Mouse (Mus musculus) bone marrow macrophage, adult 2 months (primary cell): ENCODE results near the gene Pms1. TPM values are rescaled to one million over a fixed set of nuclear protein-coding genes. Genes with fewer than 3 reads are reported as not detected.

ENCODE experiments used
- H3K27ac ChIP-seq: 2 replicates; pipeline ENCODE4 v1.5.1; 2012; ENCODE audit warnings: low read depth, low read length; ENCODE audit not compliant: insufficient read depth
- H3K4me1 ChIP-seq: 2 replicates; pipeline ENCODE4 v1.6.1; 2012; ENCODE audit warnings: low read length; ENCODE audit not compliant: control insufficient read depth, insufficient read depth
- H3K4me3 ChIP-seq: 2 replicates; pipeline ENCODE4 v1.5.1; 2012; ENCODE audit warnings: mild to moderate bottlenecking, low read length, moderate library complexity; ENCODE audit not compliant: insufficient read depth
- CTCF ChIP-seq: IDR thresholded peaks from 2 replicates; pipeline ENCODE4 v1.5.1; 2012; ENCODE audit warnings: low read depth, mild to moderate bottlenecking, low read length, moderate library complexity
- POLR2A ChIP-seq: IDR thresholded peaks from 2 replicates; pipeline ENCODE4 v1.6.1; 2012; ENCODE audit warnings: mild to moderate bottlenecking, low read depth, low read length, borderline replicate concordance
- polyA plus RNA-seq: library from polyadenylated mRNA; stranded (reverse); fragments of >200 nt; gene quantifications from 2 replicates; pipeline ENCODE4 v1.2.4, GENCODE M21; 2012; ENCODE audit not compliant: missing spikeins, insufficient read depth, insufficient read length

Gene Pms1
- polyA plus RNA-seq, 1 experiment = 5.2 TPM

DNA sequence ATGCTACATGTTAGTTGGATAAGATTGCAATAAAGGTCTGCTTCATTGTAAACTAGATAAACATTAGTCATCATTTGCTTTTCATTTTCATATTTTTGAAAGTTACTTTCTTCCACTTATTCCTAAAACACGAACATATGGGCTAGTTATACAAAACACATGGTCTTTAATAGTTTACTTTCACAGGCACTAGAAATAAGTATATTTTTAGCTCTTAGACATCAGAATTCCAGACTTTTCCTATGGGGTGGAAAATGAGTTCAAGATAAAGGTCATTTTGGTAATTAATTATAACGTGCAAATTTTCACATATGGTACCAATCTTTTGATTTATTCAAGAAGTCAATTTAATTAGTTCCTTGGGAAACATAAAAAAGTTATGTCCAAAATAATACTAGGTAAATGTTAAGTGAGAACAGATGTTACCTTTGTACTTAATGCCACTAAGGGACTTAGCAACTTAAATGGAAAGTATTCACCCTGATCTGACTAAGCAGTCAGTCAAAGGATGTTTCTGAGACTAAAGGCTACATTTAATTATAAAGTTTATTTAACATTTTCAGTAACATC is 95.1 kb downstream of the Pms1 start:
- no peak overlapping the region for H3K4me3 ChIP-seq
- TF ChIP-seq POLR2A (no peak), CTCF (no peak)
- H3K27ac ChIP-seq = no peak overlapping the region
- peaks cover 4% of the 10 kb centered on the region for H3K4me1 ChIP-seq

DNA sequence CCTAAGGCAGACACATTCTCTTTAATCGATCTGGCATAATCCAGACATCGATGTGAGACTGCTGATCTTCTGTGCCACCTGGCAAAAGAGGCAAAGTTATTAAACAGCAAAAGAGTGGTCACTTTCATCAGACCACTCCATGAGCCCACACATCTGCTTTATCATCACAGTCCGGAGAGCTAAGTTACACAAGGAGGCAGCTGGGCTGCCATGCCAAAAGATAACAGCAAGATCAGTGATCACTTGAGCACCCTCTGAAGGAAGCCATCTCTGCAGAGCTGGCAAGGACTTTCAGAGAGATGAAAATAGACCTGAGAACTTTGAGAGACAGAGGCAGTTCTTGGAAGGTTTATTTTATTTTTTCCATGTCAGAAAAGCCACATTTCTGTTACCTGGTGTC is 102.3 kb downstream of the Pms1 start:
- Histone ChIP-seq H3K4me3 (no peak overlapping the region), H3K4me1 (no peaks in the 10 kb centered on the region), H3K27ac (no peak overlapping the region)
- TF ChIP-seq CTCF (no peak), POLR2A (no peak)

DNA sequence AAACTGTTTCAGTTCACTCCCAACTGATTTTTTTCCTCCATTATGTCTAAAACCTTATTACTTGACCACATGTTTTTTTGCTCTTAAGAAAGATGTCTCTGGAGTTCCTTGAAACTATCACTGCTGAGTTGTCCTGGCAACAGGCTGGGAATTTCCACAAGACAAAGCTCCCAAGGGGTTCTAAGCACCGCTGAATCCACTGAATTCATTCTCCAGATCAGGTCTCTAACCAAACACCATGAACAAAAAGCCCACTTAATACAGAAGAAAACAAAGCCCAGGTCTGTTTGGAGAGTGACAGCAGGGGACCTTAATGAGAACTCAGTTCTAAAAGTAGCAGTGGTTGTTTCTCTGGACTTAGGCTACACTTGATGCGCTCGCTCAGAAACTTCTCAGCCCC is 105.6 kb downstream of the Pms1 start:
- TF ChIP-seq CTCF (no peak), POLR2A (no peak)
- Histone ChIP-seq H3K4me1 (no peaks in the 10 kb centered on the region), H3K4me3 (no peak overlapping the region), H3K27ac (no peak overlapping the region)

DNA sequence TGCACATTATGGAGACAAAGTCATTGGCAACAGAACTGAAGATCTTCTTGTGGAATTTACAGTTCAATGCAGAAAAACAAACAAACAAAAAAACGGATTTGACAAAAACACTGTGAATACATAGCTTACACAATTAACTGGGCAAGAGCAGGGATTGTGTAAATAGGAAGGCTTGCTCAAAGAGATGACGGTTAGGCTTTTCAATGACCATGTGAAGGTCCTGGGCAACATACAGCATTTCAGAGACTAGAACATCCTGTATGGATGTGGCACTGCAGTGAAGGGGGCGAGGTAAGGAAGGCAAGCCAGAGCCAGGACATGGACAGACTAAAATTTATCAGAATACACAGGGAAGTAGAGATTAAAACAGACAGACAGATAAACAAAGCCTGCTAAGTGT is 107.2 kb downstream of the Pms1 start:
- TF ChIP-seq CTCF = no peak
- TF ChIP-seq POLR2A = no peak
- H3K4me1 ChIP-seq = no peaks in the 10 kb centered on the region

DNA sequence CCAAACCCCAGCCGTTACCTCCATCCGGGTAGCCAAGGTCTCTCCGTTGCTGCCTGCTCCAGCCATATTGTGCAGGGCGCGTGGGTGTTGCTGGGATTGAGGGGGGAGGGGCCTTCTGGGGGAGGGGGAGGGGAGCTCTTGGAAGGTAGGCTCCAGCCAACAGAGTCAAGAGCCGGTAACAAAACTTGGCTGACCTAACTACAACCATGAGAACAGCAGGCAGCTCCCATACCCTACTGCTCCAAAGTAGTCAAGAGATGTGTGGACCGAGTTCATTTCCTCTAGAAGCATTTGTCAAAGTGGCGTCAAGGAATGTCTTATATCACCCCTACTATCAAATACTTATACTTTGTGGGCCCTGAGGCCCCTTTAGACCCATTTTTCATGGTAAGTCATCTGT is 109.3 kb downstream of the Pms1 start, which contains the start of gene 1700019A02Rik:
TSS of gene 1700019A02Rik (minus strand) at position 101 of the 400 bp plus-strand sequence.
- TF ChIP-seq CTCF (no peak), POLR2A (no peak)
- Histone ChIP-seq H3K27ac (no peak within 1 kb of the TSS), H3K4me3 (no peak within 1 kb of the TSS), H3K4me1 (no peaks in the 10 kb centered on the region)

More for the DNA sequence above, 107.2 kb downstream of the Pms1 start:
- Histone ChIP-seq H3K4me3 (no peak overlapping the region), H3K27ac (no peak overlapping the region)

DNA sequence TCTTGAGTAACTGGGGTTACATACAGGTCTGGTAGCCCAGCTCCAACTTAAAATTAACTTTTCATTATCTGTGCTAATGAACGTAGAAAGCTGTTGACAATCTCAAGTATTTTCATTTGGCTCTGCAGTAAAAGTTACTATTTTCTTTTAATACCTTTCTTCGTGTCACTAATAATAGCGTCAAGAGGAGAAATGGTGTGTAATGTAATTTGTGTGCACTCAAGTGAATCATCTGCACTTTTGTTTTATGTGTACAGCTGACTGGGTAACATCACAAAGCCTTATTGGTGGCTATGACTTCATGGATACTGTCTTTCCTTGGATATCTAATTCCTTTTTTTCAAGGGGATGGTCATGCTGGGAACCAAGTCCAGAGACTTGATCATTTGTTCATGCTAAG is 110.5 kb downstream of the Pms1 start:
- TF ChIP-seq CTCF = no peak
- TF ChIP-seq POLR2A = no peak
- H3K27ac ChIP-seq = no peak overlapping the region
- no peaks in the 10 kb centered on the region for H3K4me1 ChIP-seq
- H3K4me3 ChIP-seq = no peak overlapping the region

DNA sequence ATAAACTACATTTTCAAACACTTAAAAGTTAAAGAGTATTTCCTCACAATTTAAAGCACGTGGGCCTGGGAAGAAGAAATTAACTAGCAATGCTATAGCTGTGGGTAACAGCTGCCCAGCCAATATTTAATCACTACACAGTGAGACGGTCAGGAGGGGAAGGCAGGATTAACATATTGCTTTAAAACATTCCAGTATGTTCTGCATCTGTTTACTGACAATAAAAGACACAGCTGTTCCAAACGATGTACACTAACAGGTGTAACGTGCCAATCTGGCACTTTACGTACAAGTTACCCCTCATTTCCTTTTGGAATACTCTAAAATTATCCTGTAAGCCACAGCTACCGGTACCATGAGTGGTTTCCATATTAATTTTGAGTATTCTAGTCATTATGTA is 139.1 kb downstream of the Pms1 start:
- TF ChIP-seq POLR2A = no peak
- no peak for TF ChIP-seq CTCF
- H3K4me1 ChIP-seq = no peaks in the 10 kb centered on the region
- H3K4me3 ChIP-seq = no peak overlapping the region
- H3K27ac ChIP-seq = no peak overlapping the region

Other genes starting within 250 kb of the Pms1 start
- gene Mstn, start 235.4 kb downstream of the Pms1 start, polyA plus RNA-seq = not detected in 2 replicates
- gene 1700019A02Rik, start 109.4 kb downstream of the Pms1 start, polyA plus RNA-seq = not detected in 2 replicates
- gene Ormdl1, start 77 bp upstream of the Pms1 start, polyA plus RNA-seq = 27.5 and 33.3 TPM in 2 replicates
- gene Gm28778, start 93 bp upstream of the Pms1 start, polyA plus RNA-seq = not detected in 2 replicates
- gene Osgepl1, start 16.6 kb upstream of the Pms1 start, polyA plus RNA-seq = 6.9 and 9.4 TPM in 2 replicates
- gene Asdurf, start 55.6 kb upstream of the Pms1 start, polyA plus RNA-seq = 15.4 TPM in 1 of 2 replicates, not detected in the other
- not detected in 2 replicates for gene Gm28551, start 55.6 kb upstream of the Pms1 start, polyA plus RNA-seq
- gene Asnsd1, start 55.7 kb upstream of the Pms1 start, polyA plus RNA-seq = 56.5 and 70.1 TPM in 2 replicates